Mouse (Mus musculus): ENCODE measurements at regions not wholly inside any gene's neighbourhood (a gene's known extent, or its start where the extent isn't known, plus 50 kb on each side); places are given as distances from the start of the nearest gene placed in this dataset.

DNA sequence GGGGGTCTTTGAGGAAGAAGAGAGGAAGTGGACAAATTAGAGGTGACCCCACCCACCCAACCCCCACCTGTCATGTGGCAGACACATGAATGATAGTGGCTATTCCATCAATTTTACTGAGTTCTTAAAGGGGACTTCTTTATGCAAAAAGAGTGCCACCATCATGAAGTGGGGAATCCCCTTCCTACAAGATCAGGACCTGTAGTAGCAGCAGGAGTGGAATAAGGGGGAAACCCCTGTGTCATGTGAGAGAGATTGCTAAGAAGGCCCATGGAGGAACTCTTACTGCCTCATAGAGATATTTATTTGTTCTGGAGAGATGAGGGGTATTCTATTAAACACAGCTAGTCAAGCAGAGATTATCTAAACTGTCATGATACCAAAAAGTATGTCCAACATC lies 393.4 kb upstream of the Atp11b start:
- no peak for TF ChIP-seq CTCF (IDR thresholded peaks at IDR 0.05; ENCODE audit: insufficient read depth, low read depth, low read length)
- no peak for TF ChIP-seq POLR2A (IDR thresholded peaks at IDR 0.05; ENCODE audit: insufficient read depth, low read depth, low read length)
